Mouse (Mus musculus) R1 (cell line): ENCODE results near the gene Ube2e1.
A peak's percentile ranks its signal among the peaks of the same experiment; 100 is the strongest.

Experiments
- DNase-seq: peaks from one replicate; pipeline ENCODE4 v3.0.0-alpha.2; 2018; ENCODE audit warnings: low read depth, low spot score

The Ube2e1 gene

DNA sequence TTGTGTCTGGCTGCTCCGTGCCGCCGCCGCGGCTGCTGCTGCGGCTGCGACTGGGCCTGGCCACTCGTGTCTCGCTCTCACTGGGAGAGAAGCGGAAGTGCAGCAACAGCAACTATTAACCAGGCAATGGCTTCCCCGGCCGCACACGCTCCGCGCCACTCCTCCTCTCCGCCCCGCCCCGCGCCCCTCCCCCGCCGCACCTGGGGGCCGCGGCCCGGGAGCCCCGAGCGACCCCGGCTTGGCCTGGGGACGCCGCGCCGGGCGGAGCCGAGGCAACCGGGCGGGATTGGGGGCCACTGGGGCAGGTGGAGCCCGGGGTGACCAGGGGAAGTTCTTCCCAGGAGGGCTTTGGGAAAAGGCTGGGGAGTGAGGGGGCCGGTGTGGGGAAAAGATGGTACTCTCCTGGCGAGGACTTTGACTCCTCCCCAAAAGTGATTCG lies at the start of gene Ube2e1:
Gene Ube2e1, minus strand, starts transcription at position 167 of the 439 bp plus-strand sequence.
- peak; percentile 80 for DNase-seq

DNA sequence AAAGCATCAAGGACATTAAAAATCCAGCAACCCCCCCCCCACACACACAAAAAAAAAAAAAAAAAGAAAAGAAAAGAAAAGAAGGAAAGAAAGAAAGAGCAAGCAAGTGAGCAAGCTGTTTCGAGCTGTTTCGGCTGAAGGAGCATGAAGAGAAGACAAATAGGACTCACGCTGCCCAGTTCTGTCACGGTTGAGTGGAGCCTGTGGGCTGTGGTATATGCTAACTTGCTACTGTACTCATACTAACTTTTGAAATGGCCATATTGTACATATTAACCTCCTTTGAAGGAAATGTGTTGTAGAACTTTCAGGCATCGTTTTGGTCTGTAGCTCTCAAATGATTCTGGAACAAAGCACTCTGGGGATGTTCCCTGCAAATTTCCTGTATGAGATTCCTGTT lies 48.2 kb upstream of the Ube2e1 start:
- DNase-seq, result no peak

DNA sequence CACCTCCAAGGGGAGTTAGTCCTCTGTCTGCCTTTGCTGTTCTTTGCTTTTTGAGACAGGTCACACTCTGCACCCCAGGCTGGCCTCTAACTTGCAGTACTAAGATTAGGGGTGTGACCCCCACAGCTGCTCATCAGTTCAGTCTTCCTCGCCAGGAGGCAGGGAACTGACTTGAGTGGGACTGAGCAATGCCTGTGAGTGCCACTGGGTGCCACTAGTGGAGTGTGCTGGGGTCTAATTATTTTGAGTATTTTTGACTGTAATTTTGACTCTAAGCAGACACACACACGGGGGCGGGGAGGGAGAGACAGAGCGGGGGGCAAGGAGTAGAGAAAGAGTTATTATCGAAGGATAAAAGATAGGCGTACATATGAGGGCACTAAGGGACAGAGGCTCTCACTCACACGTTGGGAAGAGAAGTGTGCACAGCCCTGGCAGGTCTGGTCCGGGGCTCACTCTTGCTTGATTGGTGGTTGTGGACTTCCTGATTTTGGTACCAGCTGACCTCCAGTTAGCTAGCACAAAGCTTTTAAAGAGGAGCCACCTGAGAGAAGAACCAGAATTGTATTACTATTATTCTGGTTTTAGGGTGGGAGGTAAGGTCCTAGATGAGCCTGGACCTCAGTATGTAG lies 46.4 kb upstream of the Ube2e1 start:
- no peak for DNase-seq

DNA sequence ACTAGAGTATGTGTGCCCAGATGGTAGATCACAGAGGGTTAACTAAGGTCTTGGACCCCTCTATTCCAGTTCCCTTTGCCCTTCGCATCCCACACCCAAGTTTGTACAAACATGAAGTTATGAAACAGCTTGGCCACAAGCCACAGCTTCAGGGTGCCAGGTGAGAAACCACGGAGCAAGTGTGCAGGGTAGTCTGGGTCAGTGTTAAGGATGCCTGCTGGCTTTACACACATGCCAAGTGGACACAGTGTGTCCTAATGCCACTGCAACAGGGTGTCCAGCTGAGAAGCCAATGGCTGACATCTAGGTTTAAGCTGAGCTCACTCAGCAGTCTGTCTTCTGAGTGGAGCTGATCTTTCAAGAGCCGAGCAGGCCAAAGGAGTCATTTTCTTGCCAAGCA lies 44.5 kb upstream of the Ube2e1 start:
- DNase-seq, result no peak

DNA sequence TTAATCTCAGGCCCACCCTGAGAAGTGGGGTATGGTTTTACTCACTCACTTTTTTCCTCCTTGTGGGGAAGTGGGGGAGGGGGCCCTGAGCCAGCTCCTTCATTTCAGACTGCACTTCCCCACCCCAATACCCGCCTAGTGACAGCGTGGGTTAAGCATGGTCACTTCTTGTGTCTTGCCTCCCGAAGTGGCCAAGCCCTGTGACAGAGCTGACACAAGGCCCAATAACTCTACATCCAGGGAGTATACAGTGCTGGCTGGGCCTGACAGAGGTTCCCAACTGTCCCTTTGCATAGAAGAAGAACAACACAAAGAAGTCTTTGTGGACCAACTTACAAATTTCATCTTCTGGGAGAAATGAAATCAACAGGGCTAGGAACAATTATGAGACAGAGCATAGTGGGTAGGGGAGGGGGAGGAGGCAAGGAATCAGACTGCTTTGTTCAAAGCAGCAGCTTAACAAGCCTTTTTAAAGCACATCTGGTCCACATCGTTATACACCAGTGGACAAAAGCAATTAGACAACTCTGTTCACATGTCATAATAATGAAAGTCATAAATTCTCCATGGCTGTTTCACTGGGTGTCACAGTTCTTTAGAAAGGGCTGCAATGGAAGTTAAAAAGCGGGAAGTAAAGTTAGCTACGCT lies 42.2 kb upstream of the Ube2e1 start:
- DNase-seq, result no peak

DNA sequence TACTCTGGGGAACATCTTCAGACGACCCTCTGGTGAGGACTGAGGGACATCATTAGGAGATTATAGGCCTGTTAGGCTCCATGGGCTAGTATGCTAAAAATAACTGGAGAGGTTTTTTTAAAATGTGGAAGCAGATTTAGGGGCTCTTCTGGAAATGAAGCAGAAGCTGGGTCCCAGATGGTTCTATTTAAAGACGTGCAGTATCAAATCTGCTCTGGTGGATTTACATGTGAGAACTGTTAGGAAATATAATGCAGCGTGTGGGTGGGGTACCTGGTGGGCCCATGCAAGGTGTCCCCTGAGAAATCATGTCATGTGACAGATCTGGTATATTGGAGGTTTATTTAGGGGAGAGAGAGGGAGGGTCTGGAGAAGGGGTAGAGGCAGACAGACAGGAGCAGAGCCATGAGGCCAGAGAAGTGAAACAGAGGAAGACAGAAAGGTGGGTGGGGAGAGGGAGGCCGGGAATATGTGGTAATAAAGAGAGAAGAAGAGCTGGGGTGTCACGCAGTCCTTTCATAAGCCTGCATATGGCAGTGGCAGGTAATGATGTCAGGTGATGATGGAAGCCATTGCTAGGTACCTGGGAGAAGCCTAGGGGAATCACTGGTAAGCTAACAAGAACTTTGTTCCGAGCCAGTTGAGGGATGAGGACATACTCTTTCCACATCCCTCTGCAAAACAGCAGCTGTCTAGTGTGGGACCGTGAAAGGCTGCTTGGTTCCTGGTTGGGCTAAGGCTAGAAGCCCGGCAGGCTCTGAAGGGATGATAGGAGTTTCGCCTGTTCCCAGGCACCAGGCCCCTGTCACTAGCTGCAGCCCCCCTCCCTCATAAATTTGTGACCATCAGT lies 41.3 kb upstream of the Ube2e1 start:
- no peak for DNase-seq

DNA sequence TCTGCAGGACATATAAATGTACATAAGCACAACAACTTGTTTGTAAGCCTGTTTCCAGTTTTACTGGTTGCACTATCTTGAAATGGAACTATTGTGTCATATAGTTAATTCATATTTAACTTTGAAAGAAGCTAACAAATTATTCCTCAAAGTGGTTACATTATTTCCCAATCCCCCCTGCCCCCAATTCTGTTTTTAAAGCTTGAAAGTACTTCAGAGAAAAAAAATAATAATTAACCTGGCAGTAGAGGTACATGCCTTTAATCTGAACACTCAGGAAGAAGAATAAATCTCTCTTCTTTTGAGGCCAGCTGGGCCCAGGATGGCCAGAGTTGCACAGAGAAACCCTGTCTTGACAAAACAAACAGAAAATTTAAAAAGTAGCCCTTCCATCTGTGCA lies 37.4 kb upstream of the Ube2e1 start:
- DNase-seq, result no peak

DNA sequence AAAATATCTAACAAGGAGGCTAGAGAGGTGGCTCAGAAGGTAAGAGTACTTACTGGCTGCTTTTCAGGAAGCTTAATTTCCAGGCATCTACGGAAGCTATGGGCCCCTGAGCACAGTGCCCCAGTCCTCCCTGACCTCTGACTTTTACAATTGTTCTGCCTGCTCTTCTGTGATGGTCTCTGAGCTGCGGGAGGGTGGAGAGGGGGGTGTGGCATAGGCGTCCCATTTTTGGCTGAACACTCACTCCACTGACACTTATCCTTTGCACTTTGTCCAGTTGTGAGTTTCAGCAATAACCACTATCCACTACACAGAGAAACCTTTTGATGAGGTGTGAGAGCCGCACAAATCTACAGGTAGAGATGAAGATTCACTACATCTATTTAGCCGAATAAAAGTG lies 35.4 kb upstream of the Ube2e1 start:
- no peak for DNase-seq

DNA sequence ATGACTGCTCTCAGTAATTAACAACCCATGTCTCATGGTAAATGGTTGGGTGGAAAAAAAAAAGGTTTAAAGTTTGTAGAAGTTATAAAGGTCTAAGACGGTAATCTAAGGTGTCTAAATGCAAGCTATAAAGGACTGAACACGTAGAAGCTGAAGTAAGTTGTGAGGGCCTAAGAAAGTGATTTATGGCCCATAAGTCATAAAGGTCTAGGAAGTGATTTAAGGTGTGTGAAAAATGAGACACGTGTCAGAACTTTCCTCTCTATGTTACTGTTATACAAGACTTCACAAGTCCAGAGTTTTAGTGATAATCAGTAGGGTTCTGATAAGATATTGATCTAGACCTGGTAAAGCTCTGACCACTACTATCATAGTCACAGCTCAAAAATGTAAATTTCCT lies 32.7 kb upstream of the Ube2e1 start:
- DNase-seq, result no peak

DNA sequence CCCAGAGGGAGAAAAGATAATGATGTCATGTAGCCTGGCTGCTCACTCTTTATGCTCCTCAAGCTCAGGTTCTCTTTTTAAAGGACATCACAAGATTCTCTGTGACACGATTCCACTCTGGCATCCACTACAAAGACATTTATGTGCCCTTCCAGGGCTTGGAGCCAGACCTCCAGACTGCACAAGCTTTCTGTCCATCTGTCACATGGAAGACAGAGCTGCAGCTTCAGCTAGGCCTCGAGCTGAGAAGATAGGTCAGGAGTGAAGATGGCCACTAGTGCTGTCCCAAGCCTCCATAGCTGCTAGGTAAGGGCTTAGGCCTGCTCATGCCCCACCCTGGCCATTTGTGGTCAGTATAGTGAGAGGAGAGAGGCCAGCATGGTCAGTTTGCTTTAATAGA lies 24.8 kb upstream of the Ube2e1 start:
- DNase-seq, result no peak

DNA sequence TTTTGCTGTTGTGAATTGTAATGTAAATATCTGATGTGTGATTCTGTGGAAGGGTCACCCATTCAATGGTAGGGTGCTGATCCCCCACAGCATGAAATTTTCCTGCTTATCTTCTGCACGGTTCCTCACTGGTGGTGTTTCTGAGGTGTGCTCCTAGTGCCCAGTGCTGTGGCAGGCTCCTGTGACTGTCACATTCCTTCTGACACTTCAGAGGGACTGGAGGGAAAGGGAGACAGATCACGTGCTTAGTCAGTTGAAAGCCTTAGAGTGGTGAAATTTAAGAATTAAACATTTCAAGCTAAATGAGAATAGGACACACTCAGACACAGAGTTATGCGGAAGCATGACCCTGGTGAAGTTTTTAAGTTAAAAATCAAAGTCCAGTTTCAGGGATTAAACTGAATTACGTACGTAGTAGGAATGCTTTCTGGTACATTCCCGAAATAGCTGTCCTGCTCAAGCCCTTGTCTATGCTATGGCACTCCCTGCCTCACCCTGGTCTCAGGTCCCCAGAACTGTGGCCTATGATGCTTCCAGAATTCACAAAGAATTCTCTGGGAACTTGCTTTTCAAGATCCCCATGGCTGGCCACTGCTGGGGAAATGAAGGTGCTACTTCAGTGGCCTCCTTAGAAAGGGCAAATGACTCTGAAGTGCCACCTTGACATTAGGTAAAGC lies 24.0 kb upstream of the Ube2e1 start:
- peak; percentile 21 for DNase-seq

DNA sequence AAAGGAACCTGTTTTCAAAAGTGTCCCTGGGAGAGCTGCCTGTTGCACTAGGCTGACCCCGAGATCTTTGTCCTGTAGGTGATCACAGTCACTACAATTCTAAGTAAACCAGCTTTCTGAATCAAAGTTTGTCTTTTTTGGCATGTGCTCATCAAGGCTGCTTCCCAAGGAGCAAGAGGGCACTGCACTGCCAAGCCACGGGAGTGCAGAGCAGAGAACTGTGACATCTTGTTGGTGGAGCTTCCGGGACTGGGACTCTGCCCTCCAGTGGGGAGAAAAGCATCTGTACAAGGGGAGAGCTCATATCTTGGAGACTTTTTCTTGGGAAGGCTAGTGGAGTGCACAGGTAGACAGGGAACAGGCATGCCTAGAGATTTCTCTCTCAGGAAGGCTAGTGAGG lies 21.9 kb upstream of the Ube2e1 start:
- DNase-seq, result no peak

DNA sequence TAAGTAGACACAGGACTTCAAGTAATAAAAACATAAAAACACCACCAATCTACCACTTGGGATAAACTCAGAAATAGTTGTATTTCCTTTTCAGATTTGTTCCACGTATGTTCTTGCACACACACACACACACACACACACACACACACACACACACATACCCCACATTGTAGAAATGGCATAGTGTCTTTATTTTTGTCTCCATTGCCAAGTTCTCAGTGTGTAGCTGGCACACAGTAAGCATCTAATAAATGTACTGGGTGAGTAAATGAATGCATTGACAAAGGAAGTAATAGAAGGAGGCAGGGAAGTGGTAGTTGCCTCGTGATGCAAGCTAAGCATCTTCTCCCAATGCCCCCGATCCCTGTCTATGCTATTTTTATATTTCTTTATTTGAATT lies 21.3 kb upstream of the Ube2e1 start:
- no peak for DNase-seq

DNA sequence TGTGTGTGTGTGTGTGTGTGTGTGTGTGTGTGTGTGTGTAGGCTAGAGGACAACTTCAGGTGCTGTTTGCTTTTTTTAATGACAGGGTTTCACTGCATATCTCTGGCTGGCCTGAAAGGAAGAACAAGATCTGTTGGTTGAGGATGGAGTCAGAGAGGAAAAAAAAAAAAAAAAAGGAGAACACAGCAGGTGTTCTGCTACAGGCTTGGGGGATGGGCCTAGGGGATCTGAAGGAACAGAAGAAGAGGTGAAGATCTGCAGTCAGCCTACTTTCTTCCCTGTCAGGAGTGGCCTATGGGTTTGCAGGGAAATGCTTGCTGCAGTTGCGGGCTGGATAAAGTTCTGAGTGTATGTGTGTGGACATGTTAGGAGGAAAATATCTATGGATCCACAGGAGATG lies 19.0 kb upstream of the Ube2e1 start:
- DNase-seq, result no peak

DNA sequence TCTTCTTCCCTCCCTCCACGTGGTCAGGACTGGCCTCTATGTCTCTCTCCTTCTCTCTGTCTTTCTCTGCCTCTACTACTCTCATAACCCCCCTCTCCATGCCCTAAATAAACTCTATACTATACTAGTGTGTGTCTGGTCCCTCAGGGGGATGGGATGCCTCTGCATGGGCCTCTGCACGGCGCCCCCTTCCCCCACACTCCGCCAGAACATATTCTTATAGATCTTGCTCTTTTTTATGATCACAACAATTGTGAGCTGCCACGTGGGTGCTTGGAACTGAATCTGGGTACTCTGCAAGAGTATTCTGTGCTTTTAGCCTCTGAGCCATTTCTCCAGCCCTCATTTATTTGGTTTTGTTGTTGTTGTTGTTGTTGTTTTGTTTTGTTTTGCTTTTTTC lies 18.2 kb upstream of the Ube2e1 start:
- no peak for DNase-seq

DNA sequence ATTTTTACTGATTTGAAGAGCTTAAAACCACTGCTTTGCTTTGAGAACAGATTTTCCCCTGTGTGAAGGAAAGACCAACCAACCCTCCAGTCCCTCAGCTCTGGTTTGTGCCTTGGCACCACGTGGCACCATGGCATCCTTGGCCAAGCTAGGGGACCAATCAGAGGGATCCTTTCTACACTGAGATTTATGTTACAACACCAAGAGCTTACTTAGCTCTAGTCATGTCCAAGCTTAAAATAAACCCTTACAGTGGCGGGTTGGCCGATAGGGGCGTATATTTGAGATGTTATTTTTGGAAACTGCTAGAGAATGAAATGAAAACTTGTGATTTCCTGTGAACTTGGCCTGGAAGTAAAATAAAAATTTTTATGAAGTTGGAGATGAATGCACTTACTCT lies 11.9 kb upstream of the Ube2e1 start:
- DNase-seq, result no peak

DNA sequence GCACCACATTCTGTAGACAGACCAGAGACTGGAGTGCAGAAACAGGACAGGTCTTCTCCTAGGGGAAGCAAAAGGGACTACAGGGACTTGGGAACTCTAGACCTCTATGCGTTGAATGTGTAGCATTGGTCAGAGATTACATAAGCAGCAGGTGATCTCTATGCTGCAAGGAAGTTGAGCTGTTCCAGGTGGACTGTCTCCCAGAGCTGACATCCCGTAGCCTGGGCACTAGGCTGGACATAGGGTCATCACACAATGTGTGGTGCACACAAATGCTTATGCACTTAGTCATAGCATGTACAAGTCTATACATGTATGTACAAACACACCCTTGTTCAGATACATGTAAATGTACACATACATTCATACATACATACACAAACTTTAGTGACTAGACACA lies 11.1 kb upstream of the Ube2e1 start:
- DNase-seq, result peak; percentile 19

DNA sequence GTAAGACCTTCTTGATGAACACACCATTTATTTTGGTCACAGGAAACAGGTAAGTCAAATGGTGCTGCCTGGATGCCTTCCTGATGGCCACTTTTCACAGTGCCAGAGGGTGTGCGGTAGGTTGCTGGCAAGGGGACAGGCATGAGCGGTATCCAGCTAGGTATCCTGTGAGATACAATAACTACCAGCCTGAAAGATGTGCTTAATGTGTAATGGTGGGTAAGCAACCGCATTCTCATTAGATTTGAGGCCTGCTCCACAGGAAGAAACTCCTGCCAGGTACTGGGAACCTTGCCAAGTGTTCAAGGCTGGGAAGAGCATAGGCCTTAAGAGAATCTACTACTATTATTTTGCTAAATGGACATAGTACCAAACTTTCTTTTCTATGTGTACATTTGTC lies 9.4 kb upstream of the Ube2e1 start:
- DNase-seq, result no peak

DNA sequence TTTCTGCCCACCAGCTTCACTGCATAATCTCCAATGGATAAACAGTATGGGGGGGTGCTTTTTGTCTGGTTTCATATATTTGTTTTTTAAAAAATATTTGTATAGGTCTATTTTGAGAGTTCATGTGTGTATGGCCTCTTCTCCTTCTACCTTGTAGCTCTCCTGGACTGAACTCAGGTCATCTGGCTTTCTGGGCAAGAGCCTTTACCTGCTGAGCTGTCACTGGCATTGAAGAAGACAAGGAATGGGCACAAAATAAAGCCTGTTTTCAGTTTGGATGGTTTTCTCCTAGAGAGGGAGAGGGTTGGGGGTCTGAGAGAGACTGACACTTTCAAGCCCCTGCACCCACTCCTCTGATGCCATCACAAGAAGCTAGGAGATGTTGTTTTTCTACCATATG lies 4.4 kb upstream of the Ube2e1 start:
- no peak for DNase-seq

DNA sequence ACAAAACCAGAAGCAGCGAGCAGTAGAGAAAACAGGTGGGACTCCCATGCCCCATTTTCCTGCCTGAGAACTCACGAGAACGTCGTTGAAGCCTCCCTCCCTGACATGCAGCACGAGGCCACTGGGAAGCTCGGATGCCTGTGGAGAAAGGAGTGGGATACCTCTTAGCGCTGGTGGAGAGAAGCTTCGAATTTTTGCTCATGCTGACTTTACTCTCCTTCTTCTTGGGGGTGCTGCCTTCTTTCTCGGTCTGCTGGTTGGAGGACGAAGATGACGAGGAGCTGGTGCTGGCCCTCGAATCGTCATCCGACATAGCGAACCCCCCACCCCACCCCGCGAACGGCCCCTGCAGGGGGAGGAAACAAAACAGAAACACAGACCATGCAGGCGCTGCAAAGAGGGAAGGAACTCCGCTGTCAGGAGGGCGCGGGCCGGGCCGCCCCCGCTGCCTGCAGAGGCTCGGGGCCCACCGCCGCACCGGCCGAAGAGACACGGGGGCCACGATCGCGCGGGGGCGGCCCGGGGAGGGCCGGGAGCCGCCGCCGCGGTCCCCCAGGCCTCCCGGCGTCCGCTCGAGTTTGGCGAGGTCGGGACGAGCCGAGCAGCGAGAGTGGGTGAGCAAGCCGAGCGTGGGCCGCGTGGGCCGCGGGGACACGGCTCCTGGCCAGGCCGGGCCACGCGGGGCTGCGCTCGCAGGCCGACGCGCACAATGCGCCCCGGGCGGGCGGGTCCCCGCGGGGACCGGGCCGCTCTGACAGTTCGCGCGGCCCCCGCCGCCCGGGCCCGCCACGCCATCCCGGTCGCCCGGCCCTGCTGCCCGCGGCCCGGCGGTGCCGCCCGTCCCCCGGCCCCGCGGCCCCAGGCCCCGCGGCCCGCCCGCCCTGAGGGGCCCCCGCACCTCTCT lies 618 bp downstream of the Ube2e1 start:
- peak; percentile 47 for DNase-seq

DNA sequence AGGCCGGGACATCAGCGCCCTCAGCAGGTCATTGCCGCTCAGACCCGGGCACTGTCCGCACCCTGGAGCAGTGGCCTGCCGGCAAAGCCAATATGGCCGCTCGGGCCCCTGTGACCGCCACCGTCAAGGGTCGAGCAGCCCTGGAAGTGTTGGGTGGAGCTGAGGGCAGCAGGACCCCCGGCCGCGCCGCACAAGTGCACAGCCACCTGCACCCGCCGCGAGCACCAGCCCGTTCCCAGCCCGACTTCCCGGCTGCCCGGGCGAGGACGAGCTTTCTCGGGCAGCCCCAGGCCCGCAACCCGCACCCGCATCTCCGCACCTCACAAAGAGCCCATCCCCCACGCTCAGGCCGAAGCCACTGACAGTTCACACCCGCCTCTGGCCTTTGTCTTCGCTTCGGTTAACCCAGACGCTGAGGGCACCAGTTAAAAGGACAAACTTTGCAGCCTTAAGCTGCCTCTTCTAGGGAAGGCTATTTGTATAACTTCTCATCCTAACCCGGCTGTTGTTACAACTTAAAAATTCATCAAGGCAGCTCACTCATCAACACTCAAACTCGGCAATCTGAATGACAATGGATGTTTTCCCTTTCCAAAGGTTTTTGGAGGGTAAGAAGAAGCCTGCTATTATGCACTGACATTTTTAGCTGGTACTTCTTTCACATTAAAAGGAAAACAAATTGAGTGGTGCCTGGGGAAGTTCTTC lies 4.5 kb downstream of the Ube2e1 start:
- peak; percentile 63 for DNase-seq
